In genomic region chr4:53147454-53147853, GRCm38 (mm10) we compare ENCODE assay signal across 14 mouse cellular contexts. TPM values are rescaled to one million over a fixed set of nuclear protein-coding genes. Genes with fewer than 3 reads are reported as not detected.
DNase-seq lines count a peak whose midpoint lies in the region; ATAC-seq lines count a peak whose summit lies in the region.
"Had no signal": no experiment of that assay in that cellular context is flagged by ENCODE, and none has a peak within 500 bp of the region (broad histone marks: within the 10 kb centered on the region; RNA-seq: fewer than 3 reads in every experiment).

No protein-coding gene starts in this region.

- WGBS in embryonic facial prominence, embryonic 11.5 days: 13% methylated on average over 2 of the region's 2 CpGs
- WGBS in embryonic facial prominence, embryonic 10.5 days: 30% methylated on average over 2 of the region's 2 CpGs
- 10% methylated on average over 2 of the region's 2 CpGs for WGBS in lung, embryonic 16.5 days

- peak; percentile 1 for DNase-seq in embryonic facial prominence, embryonic 11.5 days (ENCODE audit: low spot score)
- DNase-seq in embryonic facial prominence, embryonic 10.5 days (ENCODE audit: low spot score): no peak
- no peak for DNase-seq in lung, postnatal 14 days
- DNase-seq in MN1 (ENCODE audit: low spot score): peak; percentile 16
- no peak for DNase-seq in left cerebral cortex, adult 11 months (ENCODE audit: low spot score)
- DNase-seq in layer of hippocampus, postnatal 10 days (ENCODE audit: low spot score in 2 of 2): no peak
- DNase-seq: cerebellum, adult 11-12 months; kidney, postnatal 14 days; right cerebral cortex, postnatal 14 days had no signal

- no peak for ATAC-seq in embryonic facial prominence, embryonic 11.5 days (replicated peaks; ENCODE audit: insufficient number of reproducible peaks, low FRiP score, low TSS enrichment, low read depth)
- ATAC-seq in lung, embryonic 16.5 days (ENCODE audit: low read depth): peak; percentile 13; the same call in 1 of the 2 replicates
- ATAC-seq: intestine, embryonic 15.5 days had no signal

- no peaks in the 10 kb centered on the region for H3K36me3 ChIP-seq in embryonic facial prominence, embryonic 11.5 days (replicated peaks; ENCODE audit: control insufficient read depth, insufficient read depth, low read depth, low read length)
- no peaks in the 10 kb centered on the region for H3K36me3 ChIP-seq in embryonic facial prominence, embryonic 10.5 days (replicated peaks)
- H3K36me3 ChIP-seq in lung, embryonic 16.5 days (ENCODE audit: control insufficient read depth, insufficient read depth, low read length): no peaks in the 10 kb centered on the region
- H3K36me3 ChIP-seq: intestine, embryonic 15.5 days had no signal

- H3K27ac ChIP-seq in embryonic facial prominence, embryonic 11.5 days (replicated peaks; ENCODE audit: low read depth, low read length): no peak overlapping the region
- H3K27ac ChIP-seq in embryonic facial prominence, embryonic 10.5 days (replicated peaks): no peak overlapping the region
- H3K27ac ChIP-seq in lung, embryonic 16.5 days (ENCODE audit: low read length): no peak overlapping the region
- H3K27ac ChIP-seq in brown adipose tissue, adult 24 weeks (replicated peaks; ENCODE audit: low read depth, low read length): peak overlapping the region; percentile 85
- H3K27ac ChIP-seq: intestine, embryonic 15.5 days; limb, embryonic 13.5 days had no signal

- no peak overlapping the region for H3K4me3 ChIP-seq in embryonic facial prominence, embryonic 11.5 days (ENCODE audit: low read depth, low read length)
- no peak overlapping the region for H3K4me3 ChIP-seq in embryonic facial prominence, embryonic 10.5 days
- no peak overlapping the region for H3K4me3 ChIP-seq in lung, embryonic 16.5 days (ENCODE audit: low read length)
- no peak overlapping the region for H3K4me3 ChIP-seq in brown adipose tissue, adult 24 weeks (ENCODE audit: insufficient read depth, low read depth, low read length)
- H3K4me3 ChIP-seq: intestine, embryonic 15.5 days; limb, embryonic 13.5 days; megakaryocyte, embryonic 14.5 days had no signal

- no peaks in the 10 kb centered on the region for H3K9me3 ChIP-seq in embryonic facial prominence, embryonic 11.5 days (replicated peaks; ENCODE audit: control insufficient read depth, low read length)
- H3K9me3 ChIP-seq in embryonic facial prominence, embryonic 10.5 days: no peaks in the 10 kb centered on the region
- H3K9me3 ChIP-seq in lung, embryonic 16.5 days (ENCODE audit: control insufficient read depth, low read length): no peaks in the 10 kb centered on the region
- H3K9me3 ChIP-seq: intestine, embryonic 15.5 days; limb, embryonic 13.5 days; megakaryocyte, embryonic 14.5 days had no signal

- H3K9ac ChIP-seq in embryonic facial prominence, embryonic 11.5 days (replicated peaks; ENCODE audit: low read length): no peak overlapping the region
- no peak overlapping the region for H3K9ac ChIP-seq in lung, embryonic 16.5 days (ENCODE audit: low read length)
- H3K9ac ChIP-seq: intestine, embryonic 15.5 days; limb, embryonic 13.5 days had no signal

- H3K4me1 ChIP-seq in embryonic facial prominence, embryonic 11.5 days (ENCODE audit: control insufficient read depth, insufficient read depth, low read length): no peaks in the 10 kb centered on the region
- peaks cover 7% of the 10 kb centered on the region; the same call in 1 of the 2 replicates for H3K4me1 ChIP-seq in embryonic facial prominence, embryonic 10.5 days
- H3K4me1 ChIP-seq in lung, embryonic 16.5 days (replicated peaks; ENCODE audit: control insufficient read depth, insufficient read depth, low read length): peaks cover 32% of the 10 kb centered on the region
- H3K4me1 ChIP-seq in brown adipose tissue, adult 24 weeks (ENCODE audit: control insufficient read depth, insufficient read depth, insufficient read length, low read length): peaks cover 43% of the 10 kb centered on the region
- H3K4me1 ChIP-seq: intestine, embryonic 15.5 days had no signal

- H3K27me3 ChIP-seq in embryonic facial prominence, embryonic 11.5 days (ENCODE audit: control insufficient read depth, insufficient read depth, low read length): no peaks in the 10 kb centered on the region
- H3K27me3 ChIP-seq in embryonic facial prominence, embryonic 10.5 days (replicated peaks; ENCODE audit: low read depth, poor library complexity, severe bottlenecking): no peaks in the 10 kb centered on the region
- no peaks in the 10 kb centered on the region for H3K27me3 ChIP-seq in lung, embryonic 16.5 days (ENCODE audit: control insufficient read depth, insufficient read depth, low read depth, low read length)
- H3K27me3 ChIP-seq: intestine, embryonic 15.5 days; limb, embryonic 13.5 days; megakaryocyte, embryonic 14.5 days had no signal

- H3K4me2 ChIP-seq in embryonic facial prominence, embryonic 11.5 days (ENCODE audit: low read depth, low read length): no peak overlapping the region
- no peak overlapping the region for H3K4me2 ChIP-seq in lung, embryonic 16.5 days (ENCODE audit: low read depth, low read length)
- H3K4me2 ChIP-seq: intestine, embryonic 15.5 days; limb, embryonic 13.5 days had no signal

RNA-seq across cellular contexts. Expression of gene Abca1, which starts 12.2 kb away (rescaled TPM):
- polyA plus RNA-seq in embryonic facial prominence, embryonic 11.5 days (2014; fragmentation: Nextera tagmentation; extraction: Ambion mirVana): 5.3 and 5.4 TPM in 2 replicates
- 2.9 and 3.6 TPM in 2 replicates for polyA plus RNA-seq in embryonic facial prominence, embryonic 10.5 days (2016; fragmentation: Nextera tagmentation; extraction: Ambion mirVana)
- polyA plus RNA-seq in lung, embryonic 16.5 days (2015; fragmentation: Nextera tagmentation; extraction: Ambion mirVana): 9.8 and 10.5 TPM in 2 replicates
- 21.5 and 22.3 TPM in 2 replicates for polyA plus RNA-seq in brown adipose tissue, adult 24 weeks (2012; ENCODE audit: insufficient read depth, insufficient read length, missing spikeins)
- total RNA-seq in layer of hippocampus, postnatal 10 days (2021): 10 to 100 TPM; 38.2 to 40.5 TPM

Comparison
In these comparisons a context has a peak if more than half of its experiments do, and no peak if none do; other contexts are left out.
1. DNase-seq: peak in embryonic facial prominence, embryonic 11.5 days (single experiment) and MN1 (single experiment); none in embryonic facial prominence, embryonic 10.5 days (single experiment), lung, postnatal 14 days (single experiment), left cerebral cortex, adult 11 months (single experiment) and layer of hippocampus, postnatal 10 days (0 of 2).